Mouse (Mus musculus) large intestine, adult 2 months (tissue): Measurements from ENCODE around the gene Mvp. TPM values are rescaled to one million over a fixed set of nuclear protein-coding genes. Genes with fewer than 3 reads are reported as not detected.

Experiments used
- DNase-seq: peaks from one replicate; pipeline ENCODE4 v3.0.0-alpha.2; 2012; ENCODE audit warnings: low read depth, low spot score
- WGBS: fragments of 180-500 bp; shearing (Covaris S2); methylation state at CpG from one replicate; pipeline ENCODE4 v1.1.7; 2018; 5-methylcytosine and 5-hydroxymethylcytosine counted together
- polyA plus RNA-seq: library from polyadenylated mRNA; depleted of rRNA; stranded (reverse); fragments of >200 nt; gene quantifications from 2 replicates; pipeline ENCODE4 v1.2.3, GENCODE M21; 2012; rRNA removed

The Mvp gene
- polyA plus RNA-seq: 185 and 289 TPM in 2 replicates

GRCm38 (mm10) chr7:127014320-127014719, at the start of gene Mvp:
Mvp (minus strand) TSS chr7:127014621.
- under 1% methylated on average over 11 of the region's 11 CpGs for WGBS
- DNase-seq: peak; percentile 80

- no peak for DNase-seq
- WGBS: 66% methylated on average over 5 of the region's 5 CpGs
These were observed 40.7 kb upstream of the Mvp start for GRCm38 (mm10) chr7:127055026-127055585.

DNA sequence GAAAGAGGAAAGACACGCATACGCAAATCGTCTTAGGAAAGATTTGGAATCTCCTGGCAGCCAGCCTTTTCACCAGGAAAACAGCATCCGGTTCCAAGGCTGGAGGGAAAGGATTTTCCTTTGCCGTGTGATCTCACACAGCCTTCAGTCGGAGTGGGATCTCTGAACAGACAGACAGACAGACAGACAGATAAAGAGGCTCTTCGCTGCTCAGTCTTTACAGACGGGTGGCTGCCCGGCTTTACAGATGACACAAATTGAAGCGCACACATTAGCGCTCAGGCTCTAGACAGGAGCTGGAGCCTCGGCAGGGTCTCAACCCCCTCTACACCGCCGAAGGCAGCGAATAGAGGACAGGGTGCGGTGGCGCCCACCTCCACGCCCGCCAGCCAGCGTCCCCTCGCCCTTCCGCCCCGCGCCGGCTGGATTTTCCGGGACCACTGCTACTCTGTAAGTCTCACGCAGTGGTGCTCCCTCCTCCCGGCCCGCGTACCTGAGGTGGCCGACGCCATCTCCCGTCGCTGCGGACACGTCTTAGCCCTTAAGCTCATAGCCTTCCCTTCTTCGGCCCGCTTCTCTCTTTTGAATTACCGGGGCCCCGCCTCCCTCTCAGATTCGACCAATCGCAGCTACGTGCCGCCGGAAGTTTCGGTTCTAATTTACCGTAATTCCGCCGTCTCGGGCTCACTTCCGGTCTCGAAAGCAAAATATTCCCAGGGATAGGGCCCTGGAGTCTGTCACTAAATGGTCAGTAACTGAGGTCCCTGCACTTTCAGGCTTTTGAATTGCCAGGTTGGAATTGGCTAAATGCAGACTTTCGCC, 27.6 kb upstream of the Mvp start, which contains the start of gene Kif22:
TSS of gene Kif22 (minus strand) at position 621 of the 822 bp plus-strand sequence.
- DNase-seq: peak; percentile 73
- WGBS: 1% methylated on average over 53 of the region's 53 CpGs

DNA sequence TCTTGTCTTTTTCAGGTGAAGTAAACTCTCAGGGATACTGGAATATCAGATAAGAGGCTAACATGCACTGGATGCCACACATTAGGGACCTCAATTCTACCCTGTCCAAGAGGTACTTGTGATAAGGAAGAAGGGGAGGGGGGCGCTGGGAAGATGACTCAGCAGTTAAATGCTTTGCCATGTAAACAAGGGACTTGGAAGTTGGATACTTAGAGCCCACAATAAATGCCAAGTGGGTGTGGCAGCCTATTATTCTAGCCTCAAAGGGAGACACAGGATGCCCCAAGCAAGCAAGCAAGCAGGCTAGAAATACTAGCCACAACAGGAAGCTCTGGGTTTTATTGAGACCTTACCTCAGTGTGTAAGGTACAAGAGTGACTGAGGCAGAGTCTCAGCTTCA, 16.8 kb upstream of the Mvp start:
- WGBS: 40% methylated on average over 1 of the region's 1 CpGs
- no peak for DNase-seq

- 91% methylated on average over 1 of the region's 1 CpGs for WGBS
These were observed 15.8 kb upstream of the Mvp start for GRCm38 (mm10) chr7:127030172-127030571.

GRCm38 (mm10) chr7:127027885-127028284, 13.5 kb upstream of the Mvp start:
- WGBS: 39% methylated on average over 8 of the region's 8 CpGs
- DNase-seq: no peak

More at GRCm38 (mm10) chr7:127030172-127030571, 15.8 kb upstream of the Mvp start:
- no peak for DNase-seq

DNA sequence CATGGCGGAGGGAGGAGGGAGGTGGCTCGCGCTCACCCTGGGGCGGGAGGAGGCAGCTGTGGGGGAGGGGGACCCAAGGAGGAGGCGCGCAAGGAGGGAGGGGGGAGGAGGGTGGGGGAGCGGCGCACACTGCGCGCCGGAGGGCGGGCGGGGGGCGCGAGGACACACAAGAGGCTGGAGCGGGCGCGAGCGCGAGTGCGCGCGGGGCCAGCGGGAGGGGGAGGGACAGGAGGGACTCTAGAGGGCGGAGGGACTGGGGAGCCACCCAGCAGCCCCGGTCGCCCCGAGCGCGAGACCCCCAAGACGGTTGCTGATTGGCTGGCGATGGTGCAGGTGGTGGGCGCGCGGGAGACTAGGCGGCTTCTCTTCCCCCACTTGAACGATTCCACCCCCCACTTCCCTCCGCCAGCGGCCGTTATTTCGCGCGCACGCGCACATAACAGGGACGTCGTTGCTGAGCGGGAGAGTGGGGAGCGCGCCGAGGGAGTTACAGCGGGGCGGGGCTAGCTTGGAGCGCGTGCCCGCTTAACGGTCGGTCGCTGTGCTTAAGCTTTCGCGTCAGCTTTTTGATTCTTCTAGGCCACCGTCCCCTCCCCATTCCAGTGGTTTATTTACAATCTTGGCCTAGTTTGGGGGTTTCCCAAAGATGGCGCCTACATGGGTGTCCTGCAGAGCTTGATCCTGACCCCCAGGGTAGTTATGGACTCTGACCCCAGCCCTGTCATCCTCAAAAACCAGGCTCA, 12.7 kb upstream of the Mvp start, which contains the start of gene Maz:
TSS of gene Maz (minus strand) at position 54 of the 743 bp plus-strand sequence.
- peak; percentile 94 for DNase-seq
- 1% methylated on average over 61 of the region's 63 CpGs for WGBS

- no peak for DNase-seq
These were observed 12.2 kb upstream of the Mvp start for GRCm38 (mm10) chr7:127026616-127026983.

GRCm38 (mm10) chr7:127026161-127026600, 11.8 kb upstream of the Mvp start:
- WGBS: under 1% methylated on average over 40 of the region's 48 CpGs

More at GRCm38 (mm10) chr7:127026616-127026983, 12.2 kb upstream of the Mvp start:
- 4% methylated on average over 15 of the region's 48 CpGs for WGBS

DNA sequence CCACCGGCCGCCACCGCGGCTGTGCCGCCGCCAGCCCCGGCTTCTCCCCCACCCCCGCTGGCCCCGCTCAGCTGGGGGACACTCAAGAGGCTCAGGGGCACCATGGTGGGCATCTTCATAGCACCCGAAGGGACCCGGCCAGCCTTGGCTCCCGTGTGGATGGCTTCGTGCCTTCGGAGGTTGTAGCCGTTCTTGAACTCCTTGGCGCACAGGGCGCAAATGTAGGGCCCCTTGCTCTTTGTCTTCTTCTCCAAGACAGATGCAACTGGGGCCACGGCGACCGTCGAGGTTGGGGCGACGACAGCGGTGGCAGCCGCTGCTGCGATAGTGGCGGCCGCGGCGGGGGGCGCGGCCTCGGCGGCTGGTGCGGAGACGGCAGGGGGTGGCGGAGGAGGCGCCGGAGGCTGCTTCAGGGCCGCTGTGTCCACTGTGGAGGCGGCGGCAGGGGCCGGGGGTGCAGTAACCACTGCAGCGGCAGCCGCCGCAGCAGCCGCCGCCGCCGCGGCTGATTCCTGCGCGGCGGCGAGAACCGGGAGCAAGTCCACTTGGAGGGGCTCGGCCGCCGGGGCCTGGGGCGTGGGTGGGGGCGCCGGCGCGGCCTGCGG, 11.2 kb upstream of the Mvp start:
- under 1% methylated on average over 59 of the region's 65 CpGs for WGBS
- no peak for DNase-seq

More at GRCm38 (mm10) chr7:127026161-127026600, 11.8 kb upstream of the Mvp start:
- DNase-seq: no peak

GRCm38 (mm10) chr7:127024755-127025555, 10.5 kb upstream of the Mvp start:
- 2% methylated on average over 30 of the region's 30 CpGs for WGBS
- no peak for DNase-seq

DNA sequence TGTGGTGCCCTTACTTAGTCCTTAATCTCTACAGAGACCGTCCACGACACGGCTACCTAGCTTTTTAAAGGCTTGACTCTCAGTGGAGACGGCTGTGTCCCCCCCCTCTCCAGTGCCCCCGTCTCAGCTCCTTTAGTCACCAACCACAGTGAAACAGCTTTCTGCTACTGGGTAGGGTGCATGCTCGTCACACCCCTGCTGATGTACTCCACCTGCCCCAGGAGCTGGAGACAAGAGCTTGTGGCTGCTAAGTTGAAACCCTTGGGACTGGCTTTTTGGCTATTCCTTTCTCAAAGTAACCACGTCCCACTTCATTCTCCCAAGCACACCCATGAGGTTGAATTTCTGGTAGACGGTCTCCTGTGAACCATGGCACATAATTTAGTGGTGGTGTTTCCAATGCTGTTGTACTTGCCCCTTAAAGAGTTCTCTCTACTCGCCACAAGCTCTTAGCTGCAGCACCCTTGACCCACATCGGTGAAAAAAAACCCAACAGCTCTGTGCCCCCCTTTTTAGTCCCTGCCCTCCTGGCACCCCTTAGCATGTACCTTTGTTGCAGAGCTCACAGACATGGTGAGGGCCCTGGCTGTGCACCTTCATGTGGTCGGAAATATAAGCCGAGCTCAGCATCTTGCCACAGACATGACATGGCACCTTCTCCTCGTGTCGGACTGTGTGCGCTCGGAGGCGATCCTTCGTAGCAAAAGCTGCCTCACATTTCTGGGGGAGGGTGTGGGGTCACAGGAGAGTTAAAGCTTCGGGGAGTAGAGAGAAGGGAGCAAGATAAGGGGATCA, 9.7 kb upstream of the Mvp start:
- no peak for DNase-seq

GRCm38 (mm10) chr7:127023272-127023691, 8.9 kb upstream of the Mvp start:
- DNase-seq: no peak
- 87% methylated on average over 13 of the region's 13 CpGs for WGBS

More for the DNA sequence above, 9.7 kb upstream of the Mvp start:
- 39% methylated on average over 19 of the region's 19 CpGs for WGBS

GRCm38 (mm10) chr7:127022528-127023271, 8.3 kb upstream of the Mvp start:
- 86% methylated on average over 7 of the region's 7 CpGs for WGBS
- no peak for DNase-seq

- 47% methylated on average over 5 of the region's 5 CpGs for WGBS
- DNase-seq: no peak
These were observed 7.4 kb upstream of the Mvp start for GRCm38 (mm10) chr7:127021563-127022527.

DNA sequence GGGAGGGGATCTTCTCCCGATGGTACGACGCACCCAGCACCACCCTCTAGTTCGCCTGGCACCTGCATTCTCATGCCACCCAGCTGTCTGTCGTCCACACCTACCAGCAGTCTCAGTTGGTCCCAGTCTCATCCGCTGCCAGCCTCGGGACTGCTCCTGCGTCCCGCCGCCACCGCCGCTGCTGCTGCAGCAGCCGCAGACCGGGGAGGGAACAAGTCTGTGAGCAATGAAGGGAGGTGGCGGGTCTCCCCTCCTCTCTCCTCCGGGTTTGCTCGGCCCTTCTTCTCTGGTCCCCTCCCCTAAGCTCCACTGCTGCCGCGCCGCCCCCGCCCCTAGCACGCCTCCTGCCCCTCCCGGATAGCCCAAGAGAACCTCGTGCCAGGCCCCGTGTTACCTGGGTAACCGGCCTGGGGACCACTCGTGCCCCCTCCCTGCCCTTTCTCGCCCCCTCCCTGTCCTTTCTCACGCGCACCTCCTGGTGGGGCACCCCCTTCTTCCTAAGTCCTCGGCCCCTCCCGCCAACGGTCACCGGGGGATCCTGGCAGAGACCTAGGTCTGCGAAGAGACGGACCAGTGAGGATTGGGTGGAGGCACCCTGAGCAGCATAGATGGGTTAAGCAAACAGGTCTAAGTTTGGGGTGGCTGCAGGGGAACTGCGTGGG, 6.6 kb upstream of the Mvp start, which contains the start of the genes Gm42742 and Prrt2:
TSS of gene Gm42742 (minus strand) at position 197 of the 662 bp plus-strand sequence.
TSS of gene Prrt2 (minus strand) at position 311 of the 662 bp plus-strand sequence.
- no peak for DNase-seq
- 3% methylated on average over 37 of the region's 37 CpGs for WGBS
